Mouse (Mus musculus) skeletal muscle tissue, postnatal 0 days (tissue): ENCODE measurements around the gene Sema3d. TPM values are rescaled to one million over a fixed set of nuclear protein-coding genes. Genes with fewer than 3 reads are reported as not detected.

Experiments used
- polyA plus RNA-seq: library from polyadenylated mRNA; unstranded; fragments of >200 nt; fragmentation: Nextera tagmentation; extraction: Ambion mirVana; gene quantifications from 2 replicates; pipeline ENCODE4 v1.2.1, GENCODE M21; 2015

The Sema3d gene
- 2.2 and 2.9 TPM in 2 replicates for polyA plus RNA-seq

DNA sequence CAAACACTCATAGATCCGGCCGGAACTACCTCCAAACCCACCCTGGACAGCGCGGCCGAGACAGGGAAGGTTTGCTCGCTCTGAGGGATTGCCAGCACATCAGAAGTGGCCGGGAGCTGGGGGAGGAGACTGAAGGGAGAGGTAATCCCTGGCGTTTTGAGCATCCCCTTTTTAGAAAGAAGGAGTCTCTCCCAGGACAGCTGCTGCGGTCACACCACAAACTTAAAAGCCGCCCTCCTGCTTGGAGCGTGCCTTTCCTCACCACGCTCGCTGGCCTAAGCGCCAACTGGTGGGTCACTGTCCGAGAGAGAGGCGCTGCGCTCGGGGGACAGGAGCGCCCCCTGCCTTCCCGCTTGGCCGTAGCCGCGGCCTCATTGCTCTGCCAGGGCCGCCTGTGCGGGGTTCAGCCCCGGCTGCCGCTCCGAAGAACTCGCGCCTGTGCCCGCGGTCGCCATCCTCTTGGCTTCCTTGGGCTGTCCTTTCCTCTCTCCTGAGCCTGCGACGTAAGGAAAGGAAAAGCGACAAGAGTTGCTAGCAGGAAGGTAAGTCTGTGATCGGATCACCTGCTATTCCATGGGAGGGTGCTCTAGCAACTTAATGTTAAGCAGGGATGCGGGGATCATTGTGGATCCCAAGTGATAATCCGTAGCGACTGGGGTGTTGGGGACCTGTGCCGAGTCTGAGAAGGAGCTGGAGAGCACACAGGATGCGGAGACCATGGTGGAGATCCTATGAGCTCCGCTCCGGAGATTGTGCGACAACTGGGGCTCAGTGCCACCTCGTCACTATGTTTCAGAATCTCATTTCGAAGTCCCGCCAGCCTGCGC lies at the start of gene Sema3d:
Sema3d (plus strand) TSS at position 253 of the 827 bp plus-strand sequence.

